In genomic region chr2:158359757-158360620, GRCm38 (mm10) we compare ENCODE assay signal across 8 mouse cellular contexts. TPM values are rescaled to one million over a fixed set of nuclear protein-coding genes. Genes with fewer than 3 reads are reported as not detected.
DNase-seq lines count a peak whose midpoint lies in the region; ATAC-seq and TF ChIP-seq lines count a peak whose summit lies in the region.

No protein-coding gene starts in this region.

- no peak for TF ChIP-seq EP300 in stomach, postnatal 0 days (optimal IDR thresholded peaks at IDR 0.05)

- no peak for TF ChIP-seq POLR2A in thymus, adult 2 months (IDR thresholded peaks at IDR 0.05; ENCODE audit: control insufficient read depth, extremely low read depth, insufficient read depth, low read length, poor library complexity)

- H3K4me1 ChIP-seq in thymus, adult 2 months (replicated peaks; ENCODE audit: control insufficient read depth, insufficient read depth, low read length) = peaks cover 12% of the 10 kb centered on the region
- peaks cover 27% of the 10 kb centered on the region for H3K4me1 ChIP-seq in hindbrain, embryonic 10.5 days (replicated peaks)
- H3K4me1 ChIP-seq in liver, embryonic 11.5 days (replicated peaks; ENCODE audit: control insufficient read depth, insufficient read depth, low read length) = peaks cover 21% of the 10 kb centered on the region
- H3K4me1 ChIP-seq in stomach, postnatal 0 days (replicated peaks; ENCODE audit: control insufficient read depth, insufficient read depth) = no peaks in the 10 kb centered on the region; the same call in 1 of the 2 replicates

- peak overlapping the region; percentile 98 for H3K4me3 ChIP-seq in thymus, adult 2 months (ENCODE audit: control insufficient read depth, insufficient read depth, low read length)
- H3K4me3 ChIP-seq in hindbrain, embryonic 10.5 days = peak overlapping the region; percentile 84
- peak overlapping the region; percentile 96 for H3K4me3 ChIP-seq in liver, embryonic 11.5 days (ENCODE audit: low read depth, low read length)
- peak overlapping the region; percentile 67 for H3K4me3 ChIP-seq in stomach, postnatal 0 days (ENCODE audit: low read depth, low read length)

- H3K4me2 ChIP-seq in liver, embryonic 11.5 days = peak overlapping the region; percentile 96
- H3K4me2 ChIP-seq in stomach, postnatal 0 days (replicated peaks; ENCODE audit: low read depth) = peak overlapping the region; percentile 83

- DNase-seq in thymus, adult 2 months = no peak
- DNase-seq in thymus, postnatal 36 days = no peak
- no peak for DNase-seq in hindbrain, embryonic 10.5 days (ENCODE audit: low spot score)
- DNase-seq in liver, embryonic 11.5 days (ENCODE audit: low spot score) = no peak
- no peak for DNase-seq in stomach, postnatal 0 days (ENCODE audit: low spot score)
- DNase-seq in right cerebral cortex, postnatal 36 days (ENCODE audit: low spot score in 2 of 2) = no peak
- no peak for DNase-seq in retina, postnatal 1 day

- no peak for ATAC-seq in liver, embryonic 11.5 days (replicated peaks; ENCODE audit: low FRiP score)
- no peak for ATAC-seq in stomach, postnatal 0 days (ENCODE audit: low FRiP score, low TSS enrichment)
- ATAC-seq in erythroid progenitor cell, adult 5-6 weeks (replicated peaks; ENCODE audit: low FRiP score, poor library complexity, severe bottlenecking) = no peak

- no peaks in the 10 kb centered on the region for H3K9me3 ChIP-seq in hindbrain, embryonic 10.5 days
- no peaks in the 10 kb centered on the region for H3K9me3 ChIP-seq in liver, embryonic 11.5 days (ENCODE audit: control insufficient read depth, low read length)
- H3K9me3 ChIP-seq in stomach, postnatal 0 days (ENCODE audit: control insufficient read depth, low read length) = no peaks in the 10 kb centered on the region

- H3K36me3 ChIP-seq in thymus, adult 2 months (ENCODE audit: control insufficient read depth, insufficient read depth, low read length) = peaks cover 45% of the 10 kb centered on the region
- H3K36me3 ChIP-seq in hindbrain, embryonic 10.5 days = peaks cover 55% of the 10 kb centered on the region
- peaks cover 52% of the 10 kb centered on the region for H3K36me3 ChIP-seq in liver, embryonic 11.5 days (ENCODE audit: control insufficient read depth, insufficient read depth, low read length)
- peaks cover 38% of the 10 kb centered on the region for H3K36me3 ChIP-seq in stomach, postnatal 0 days (ENCODE audit: control insufficient read depth, insufficient read depth, low read length)

- H3K9ac ChIP-seq in liver, embryonic 11.5 days (ENCODE audit: low read depth, low read length) = peak overlapping the region; percentile 99
- H3K9ac ChIP-seq in stomach, postnatal 0 days (ENCODE audit: low read length) = peak overlapping the region; percentile 88

- 89% methylated on average over 12 of the region's 12 CpGs for WGBS in thymus, adult 2 months
- WGBS in hindbrain, embryonic 10.5 days = 77% methylated on average over 12 of the region's 12 CpGs
- WGBS in liver, embryonic 11.5 days = 63% methylated on average over 12 of the region's 12 CpGs
- WGBS in stomach, postnatal 0 days = 50% methylated on average over 12 of the region's 12 CpGs

- H3K27me3 ChIP-seq in thymus, adult 2 months (ENCODE audit: control insufficient read depth, insufficient read depth, low read length) = no peaks in the 10 kb centered on the region
- peaks cover 1% of the 10 kb centered on the region; the same call in 1 of the 2 replicates for H3K27me3 ChIP-seq in hindbrain, embryonic 10.5 days (ENCODE audit: insufficient read depth, poor library complexity, severe bottlenecking)
- H3K27me3 ChIP-seq in liver, embryonic 11.5 days (replicated peaks; ENCODE audit: control insufficient read depth, insufficient read depth, low read length) = no peaks in the 10 kb centered on the region
- no peaks in the 10 kb centered on the region for H3K27me3 ChIP-seq in stomach, postnatal 0 days (ENCODE audit: control insufficient read depth, insufficient read depth, low read length)

- TF ChIP-seq CTCF in thymus, adult 2 months (IDR thresholded peaks at IDR 0.05; ENCODE audit: borderline replicate concordance, control insufficient read depth, extremely low read depth, insufficient read depth, low read length, poor library complexity) = no peak
- no peak for TF ChIP-seq CTCF in stomach, postnatal 0 days (IDR thresholded peaks at IDR 0.05; ENCODE audit: low read depth)

- H3K27ac ChIP-seq in thymus, adult 2 months (ENCODE audit: control insufficient read depth, insufficient read depth, low read length) = no peak overlapping the region
- peak overlapping the region; percentile 95 for H3K27ac ChIP-seq in hindbrain, embryonic 10.5 days
- H3K27ac ChIP-seq in liver, embryonic 11.5 days (ENCODE audit: low read depth, low read length) = peak overlapping the region; percentile 80
- H3K27ac ChIP-seq in stomach, postnatal 0 days (replicated peaks) = peak overlapping the region; percentile 88

RNA-seq across cellular contexts. Expression of gene Snhg11, which starts 15.4 kb away (rescaled TPM):
- polyA plus RNA-seq in thymus, adult 2 months (2012; rRNA removed) = 9.3 and 16.1 TPM in 2 replicates
- polyA plus RNA-seq in hindbrain, embryonic 10.5 days (2016; fragmentation: Nextera tagmentation; extraction: Ambion mirVana) = 41.0 and 88.9 TPM in 2 replicates
- polyA plus RNA-seq in liver, embryonic 11.5 days (2014; fragmentation: Nextera tagmentation; extraction: Ambion mirVana) = 2.4 and 3.9 TPM in 2 replicates
- 3.3 and 3.7 TPM in 2 replicates for polyA plus RNA-seq in stomach, postnatal 0 days (2015; fragmentation: Nextera tagmentation; extraction: Ambion mirVana)
- total RNA-seq in erythroid progenitor cell, adult 5-6 weeks (2015; ENCODE audit: low replicate concordance) = not detected in 2 replicates
- not detected in 2 replicates for total RNA-seq in erythroid progenitor cell, adult 5-6 weeks (2017; ENCODE audit: low replicate concordance)

RNA-seq across cellular contexts. Expression of gene Ralgapb, which starts 49.7 kb away (rescaled TPM):
- polyA plus RNA-seq in thymus, adult 2 months (2012; rRNA removed) = 43.8 and 47.8 TPM in 2 replicates
- 12.8 and 12.9 TPM in 2 replicates for polyA plus RNA-seq in hindbrain, embryonic 10.5 days (2016; fragmentation: Nextera tagmentation; extraction: Ambion mirVana)
- polyA plus RNA-seq in liver, embryonic 11.5 days (2014; fragmentation: Nextera tagmentation; extraction: Ambion mirVana) = 11.6 and 14.3 TPM in 2 replicates
- polyA plus RNA-seq in stomach, postnatal 0 days (2015; fragmentation: Nextera tagmentation; extraction: Ambion mirVana) = 11.4 and 14.1 TPM in 2 replicates
- total RNA-seq in erythroid progenitor cell, adult 5-6 weeks (2015; ENCODE audit: low replicate concordance) = 31.4 and 37.8 TPM in 2 replicates
- total RNA-seq in erythroid progenitor cell, adult 5-6 weeks (2017; ENCODE audit: low replicate concordance) = 24.9 and 29.8 TPM in 2 replicates

RNA-seq across cellular contexts. Expression of gene Lbp, which starts 53.7 kb away (rescaled TPM):
- 6.2 and 12.1 TPM in 2 replicates for polyA plus RNA-seq in thymus, adult 2 months (2012; rRNA removed)
- 2.2 and 3.4 TPM in 2 replicates for polyA plus RNA-seq in hindbrain, embryonic 10.5 days (2016; fragmentation: Nextera tagmentation; extraction: Ambion mirVana)
- 12.9 and 13.7 TPM in 2 replicates for polyA plus RNA-seq in liver, embryonic 11.5 days (2014; fragmentation: Nextera tagmentation; extraction: Ambion mirVana)
- 3.1 and 3.4 TPM in 2 replicates for polyA plus RNA-seq in stomach, postnatal 0 days (2015; fragmentation: Nextera tagmentation; extraction: Ambion mirVana)
- 7.1 and 9.0 TPM in 2 replicates for total RNA-seq in erythroid progenitor cell, adult 5-6 weeks (2015; ENCODE audit: low replicate concordance)
- 6.4 and 40.7 TPM in 2 replicates for total RNA-seq in erythroid progenitor cell, adult 5-6 weeks (2017; ENCODE audit: low replicate concordance)
